Mouse (Mus musculus) liver, postnatal 0 days (tissue): Measurements from ENCODE around the gene Hba-x.

ENCODE experiments used
- CTCF ChIP-seq: sonication (generic); IDR thresholded peaks from 2 replicates; pipeline ENCODE4 v1.5.1; 2016; ENCODE audit warnings: antibody characterized with exemption, low read depth
- EP300 ChIP-seq: IDR thresholded peaks from 2 replicates; pipeline ENCODE4 v1.6.1; 2016; ENCODE audit warnings: antibody characterized with exemption, low read depth, mild to moderate bottlenecking

DNA sequence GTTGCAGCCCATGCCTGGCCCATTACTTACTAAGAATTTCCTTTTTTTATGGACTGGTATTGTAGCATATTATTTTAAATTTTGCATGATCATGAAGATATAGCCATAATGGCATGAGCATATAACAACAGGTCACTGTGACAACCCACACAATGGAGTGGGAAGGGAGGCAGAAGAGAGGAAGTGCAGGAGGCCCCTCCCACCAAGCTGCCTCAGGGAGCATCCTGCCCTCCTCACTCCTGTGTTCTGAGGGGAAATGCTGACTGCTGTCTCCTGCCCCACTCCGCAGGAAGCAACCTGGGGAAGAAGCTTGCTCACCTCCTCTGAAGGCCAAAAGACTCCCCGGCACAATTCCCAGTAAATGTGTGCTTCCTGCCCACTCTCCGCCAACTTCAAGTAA is 33.7 kb downstream of the Hba-x start:
- TF ChIP-seq CTCF (no peak), EP300 (no peak)
